In the genomic region with DNA sequence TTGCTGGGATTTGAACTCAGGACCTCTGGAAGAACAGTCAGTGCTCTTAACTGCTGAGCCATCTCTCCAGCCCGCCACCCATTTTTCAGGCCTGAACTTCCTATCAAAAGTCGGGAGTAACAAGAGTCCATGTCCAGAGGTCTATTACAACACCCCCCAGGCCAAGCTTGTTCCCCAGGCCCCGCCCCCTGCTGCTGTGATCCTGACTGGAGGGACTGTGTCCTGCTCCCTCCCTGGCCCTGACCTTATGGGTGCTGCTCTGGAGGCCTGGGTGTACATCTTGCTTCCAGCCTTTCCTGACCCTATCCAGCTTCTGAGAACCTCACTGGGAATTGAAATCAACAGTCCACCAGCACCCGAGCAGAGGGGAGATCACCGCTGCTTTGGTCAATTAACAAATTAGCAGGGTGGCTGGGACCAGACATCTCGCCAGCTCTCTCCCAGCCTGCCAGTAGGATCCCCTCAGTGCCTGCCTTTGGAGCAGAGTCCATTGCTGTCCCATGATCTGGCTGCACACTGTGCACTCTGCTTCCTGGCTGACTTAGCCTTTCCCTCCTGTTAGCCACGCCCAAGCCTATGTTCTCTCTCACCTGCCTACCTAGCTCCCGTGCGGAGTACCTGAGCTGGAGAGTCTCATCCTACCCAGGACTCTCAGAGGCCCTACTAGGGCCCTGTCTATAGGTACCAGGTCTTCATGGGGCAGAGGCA, we compare ENCODE assay signal across 10 mouse cellular contexts. TPM values are rescaled to one million over a fixed set of nuclear protein-coding genes. Genes with fewer than 3 reads are reported as not detected.
DNase-seq lines count a peak whose midpoint lies in the region; ATAC-seq and TF ChIP-seq lines count a peak whose summit lies in the region.
"Had no signal": no experiment of that assay in that cellular context is flagged by ENCODE, and none has a peak within 500 bp of the region (broad histone marks: within the 10 kb centered on the region; RNA-seq: fewer than 3 reads in every experiment).

No protein-coding gene starts in this region.

- no peaks in the 10 kb centered on the region for H3K4me1 ChIP-seq in kidney, adult 2 months (ENCODE audit: control insufficient read depth, insufficient read depth, low read length)
- H3K4me1 ChIP-seq in kidney, embryonic 14.5 days (ENCODE audit: control insufficient read depth, insufficient read depth, low read length), result peaks cover 29% of the 10 kb centered on the region
- H3K4me1 ChIP-seq in forebrain, embryonic 15.5 days, result peaks cover 31% of the 10 kb centered on the region
- peaks cover 41% of the 10 kb centered on the region for H3K4me1 ChIP-seq in midbrain, embryonic 15.5 days

- H3K9me3 ChIP-seq in kidney, embryonic 14.5 days (ENCODE audit: control insufficient read depth, low read length), result no peaks in the 10 kb centered on the region
- no peaks in the 10 kb centered on the region for H3K9me3 ChIP-seq in forebrain, embryonic 15.5 days
- H3K9me3 ChIP-seq in midbrain, embryonic 15.5 days, result no peaks in the 10 kb centered on the region

- peak; percentile 45 for DNase-seq in kidney, adult 2 months
- peak; percentile 24 to 43 for DNase-seq in kidney, adult 8-10 months
- no peak for DNase-seq in right cerebral cortex, postnatal 10 days (ENCODE audit: low spot score in 2 of 2)
- no peak for DNase-seq in urinary bladder, postnatal 10 days (ENCODE audit: low spot score)
- DNase-seq: adrenal gland, adult 8-10 months; cerebellum, postnatal 14 days; gastrocnemius, postnatal 25 days had no signal

- TF ChIP-seq POLR2A in kidney, adult 2 months (IDR thresholded peaks at IDR 0.05; ENCODE audit: low read depth, low read length), result no peak

- no peak overlapping the region for H3K27ac ChIP-seq in kidney, adult 2 months (ENCODE audit: insufficient read depth, low read depth, low read length)
- H3K27ac ChIP-seq in kidney, embryonic 14.5 days (ENCODE audit: low read depth, low read length), result no peak overlapping the region
- peak overlapping the region; percentile 86 for H3K27ac ChIP-seq in forebrain, embryonic 15.5 days (replicated peaks)
- H3K27ac ChIP-seq in midbrain, embryonic 15.5 days, result peak overlapping the region; percentile 92

- 59% methylated on average over 9 of the region's 9 CpGs for WGBS in kidney, adult 2 months
- 77% methylated on average over 9 of the region's 9 CpGs for WGBS in kidney, embryonic 14.5 days
- WGBS in forebrain, embryonic 15.5 days, result 79% methylated on average over 9 of the region's 9 CpGs
- WGBS in midbrain, embryonic 15.5 days, result 72% methylated on average over 9 of the region's 9 CpGs

- ATAC-seq in kidney, embryonic 14.5 days (ENCODE audit: low FRiP score, low TSS enrichment), result no peak
- no peak for ATAC-seq in forebrain, embryonic 15.5 days (replicated peaks)
- ATAC-seq in midbrain, embryonic 15.5 days (replicated peaks), result no peak

- no peak overlapping the region for H3K9ac ChIP-seq in kidney, embryonic 14.5 days (ENCODE audit: low read depth, low read length)
- no peak overlapping the region for H3K9ac ChIP-seq in forebrain, embryonic 15.5 days (replicated peaks)
- no peak overlapping the region for H3K9ac ChIP-seq in midbrain, embryonic 15.5 days

- H3K4me3 ChIP-seq in kidney, adult 2 months (ENCODE audit: insufficient read depth, low read depth, low read length), result no peak overlapping the region
- no peak overlapping the region for H3K4me3 ChIP-seq in kidney, embryonic 14.5 days (ENCODE audit: low read length)
- no peak overlapping the region for H3K4me3 ChIP-seq in forebrain, embryonic 15.5 days
- no peak overlapping the region for H3K4me3 ChIP-seq in midbrain, embryonic 15.5 days

- H3K4me2 ChIP-seq in kidney, embryonic 14.5 days (replicated peaks; ENCODE audit: low read depth, low read length), result no peak overlapping the region
- H3K4me2 ChIP-seq in forebrain, embryonic 15.5 days (replicated peaks), result no peak overlapping the region
- no peak overlapping the region for H3K4me2 ChIP-seq in midbrain, embryonic 15.5 days

- H3K27me3 ChIP-seq in kidney, adult 2 months (replicated peaks; ENCODE audit: control insufficient read depth, insufficient read depth, low read length), result no peaks in the 10 kb centered on the region
- H3K27me3 ChIP-seq in kidney, embryonic 14.5 days (ENCODE audit: control insufficient read depth, insufficient read depth, low read length), result no peaks in the 10 kb centered on the region; the same call in 1 of the 2 replicates
- no peaks in the 10 kb centered on the region for H3K27me3 ChIP-seq in forebrain, embryonic 15.5 days
- H3K27me3 ChIP-seq in midbrain, embryonic 15.5 days (replicated peaks), result no peaks in the 10 kb centered on the region

- TF ChIP-seq CTCF in kidney, adult 2 months (conservative IDR thresholded peaks at IDR 0.05; ENCODE audit: insufficient read depth, insufficient read length, low read depth, low read length), result no peak

- no peaks in the 10 kb centered on the region for H3K36me3 ChIP-seq in kidney, adult 2 months (ENCODE audit: control insufficient read depth, insufficient read depth, low read length)
- H3K36me3 ChIP-seq in kidney, embryonic 14.5 days (ENCODE audit: control insufficient read depth, insufficient read depth, low read length), result no peaks in the 10 kb centered on the region
- H3K36me3 ChIP-seq in forebrain, embryonic 15.5 days, result no peaks in the 10 kb centered on the region; the same call in 1 of the 2 replicates
- peaks cover 9% of the 10 kb centered on the region; the same call in 1 of the 2 replicates for H3K36me3 ChIP-seq in midbrain, embryonic 15.5 days (replicated peaks)

RNA-seq across cellular contexts. Expression of a gene that starts 30.4 kb away (rescaled TPM):
- polyA plus RNA-seq in kidney, adult 2 months (2012; rRNA removed), result 130 and 131 TPM in 2 replicates
- polyA plus RNA-seq in kidney, embryonic 14.5 days (2014; fragmentation: Nextera tagmentation; extraction: Ambion mirVana), result 36.2 and 50.3 TPM in 2 replicates
- 54.0 and 55.3 TPM in 2 replicates for polyA plus RNA-seq in forebrain, embryonic 15.5 days (2015; fragmentation: Nextera tagmentation; extraction: Ambion mirVana)
- 62.5 and 64.4 TPM in 2 replicates for polyA plus RNA-seq in midbrain, embryonic 15.5 days (2015; fragmentation: Nextera tagmentation; extraction: Ambion mirVana)

RNA-seq across cellular contexts. Expression of a gene that starts 31.4 kb away (rescaled TPM):
- 8.3 and 12.6 TPM in 2 replicates for polyA plus RNA-seq in kidney, adult 2 months (2012; rRNA removed)
- polyA plus RNA-seq in kidney, embryonic 14.5 days (2014; fragmentation: Nextera tagmentation; extraction: Ambion mirVana), result 8.4 and 11.5 TPM in 2 replicates
- polyA plus RNA-seq in forebrain, embryonic 15.5 days (2015; fragmentation: Nextera tagmentation; extraction: Ambion mirVana), result 23.7 and 29.1 TPM in 2 replicates
- 78.4 and 79.0 TPM in 2 replicates for polyA plus RNA-seq in midbrain, embryonic 15.5 days (2015; fragmentation: Nextera tagmentation; extraction: Ambion mirVana)

RNA-seq across cellular contexts. Expression of a gene that starts 33.9 kb away (rescaled TPM):
- polyA plus RNA-seq in kidney, adult 2 months (2012; rRNA removed), result 191 and 242 TPM in 2 replicates
- polyA plus RNA-seq in kidney, embryonic 14.5 days (2014; fragmentation: Nextera tagmentation; extraction: Ambion mirVana), result 142 and 529 TPM in 2 replicates
- 369 and 379 TPM in 2 replicates for polyA plus RNA-seq in forebrain, embryonic 15.5 days (2015; fragmentation: Nextera tagmentation; extraction: Ambion mirVana)
- 404 TPM in 2 replicates for polyA plus RNA-seq in midbrain, embryonic 15.5 days (2015; fragmentation: Nextera tagmentation; extraction: Ambion mirVana)

RNA-seq across cellular contexts. Expression of a gene that starts 34.6 kb away (rescaled TPM):
- polyA plus RNA-seq in kidney, adult 2 months (2012; rRNA removed), result 30.8 and 31.2 TPM in 2 replicates
- 12.4 and 21.3 TPM in 2 replicates for polyA plus RNA-seq in kidney, embryonic 14.5 days (2014; fragmentation: Nextera tagmentation; extraction: Ambion mirVana)
- polyA plus RNA-seq in forebrain, embryonic 15.5 days (2015; fragmentation: Nextera tagmentation; extraction: Ambion mirVana), result 24.7 and 27.4 TPM in 2 replicates
- polyA plus RNA-seq in midbrain, embryonic 15.5 days (2015; fragmentation: Nextera tagmentation; extraction: Ambion mirVana), result 34.1 and 35.6 TPM in 2 replicates

RNA-seq across cellular contexts. Expression of a gene that starts 60.0 kb away (rescaled TPM):
- polyA plus RNA-seq in kidney, adult 2 months (2012; rRNA removed), result 182 and 215 TPM in 2 replicates
- 50.1 and 52.0 TPM in 2 replicates for polyA plus RNA-seq in kidney, embryonic 14.5 days (2014; fragmentation: Nextera tagmentation; extraction: Ambion mirVana)
- polyA plus RNA-seq in forebrain, embryonic 15.5 days (2015; fragmentation: Nextera tagmentation; extraction: Ambion mirVana), result 79.5 and 80.9 TPM in 2 replicates
- 116 and 117 TPM in 2 replicates for polyA plus RNA-seq in midbrain, embryonic 15.5 days (2015; fragmentation: Nextera tagmentation; extraction: Ambion mirVana)

Comparison
In these comparisons a context has a peak if more than half of its experiments do, and no peak if none do; other contexts are left out.
1. DNase-seq: peak in kidney, adult 2 months (single experiment) and kidney, adult 8-10 months (2 of 2); none in right cerebral cortex, postnatal 10 days (0 of 2) and urinary bladder, postnatal 10 days (single experiment).
2. H3K27ac ChIP-seq: peak in forebrain, embryonic 15.5 days (single experiment) and midbrain, embryonic 15.5 days (single experiment); none in kidney, adult 2 months (single experiment) and kidney, embryonic 14.5 days (single experiment).